Mouse (Mus musculus): ENCODE measurements around the gene Fcf1. TPM values are rescaled to one million over a fixed set of nuclear protein-coding genes. Genes with fewer than 3 reads are reported as not detected.

Fcf1 gene
- total RNA-seq, 2 experiments from 2014 or later: 35.3 to 36.2 TPM

GRCm38 (mm10) chr12:84962606-84963005, 8.1 kb upstream of the Fcf1 start:
- no peak for DNase-seq (ENCODE audit: low spot score in 2 of 2)

GRCm38 (mm10) chr12:84968831-84969655, 1.7 kb upstream of the Fcf1 start:
- DNase-seq (ENCODE audit: low spot score in 2 of 2): no peak

GRCm38 (mm10) chr12:84969656-84970427, 855 bp upstream of the Fcf1 start:
- no peak for DNase-seq (ENCODE audit: low spot score in 2 of 2)

GRCm38 (mm10) chr12:84979264-84979862, 8.7 kb downstream of the Fcf1 start:
- DNase-seq (ENCODE audit: low spot score in 2 of 2): no peak

- DNase-seq (ENCODE audit: low spot score in 2 of 2): no peak
Measured at GRCm38 (mm10) chr12:84989456-84989855, 18.8 kb downstream of the Fcf1 start.

GRCm38 (mm10) chr12:84995112-84995761, 24.5 kb downstream of the Fcf1 start:
- no peak for DNase-seq (ENCODE audit: low spot score in 2 of 2)

GRCm38 (mm10) chr12:84996083-84996496, 25.4 kb downstream of the Fcf1 start, which contains the start of gene Ylpm1:
Gene Ylpm1, plus strand, starts transcription at chr12:84996321.
- peak; percentile 98 for DNase-seq (ENCODE audit: low spot score in 2 of 2)

GRCm38 (mm10) chr12:84996501-84997398, 26.1 kb downstream of the Fcf1 start:
- peak; percentile 56 to 74 for DNase-seq (ENCODE audit: low spot score in 2 of 2)

GRCm38 (mm10) chr12:84999053-84999452, 28.4 kb downstream of the Fcf1 start:
- DNase-seq (ENCODE audit: low spot score in 2 of 2): no peak

GRCm38 (mm10) chr12:85006206-85006605, 35.5 kb downstream of the Fcf1 start:
- no peak for DNase-seq (ENCODE audit: low spot score in 2 of 2)

GRCm38 (mm10) chr12:85007021-85007420, 36.3 kb downstream of the Fcf1 start:
- no peak for DNase-seq (ENCODE audit: low spot score in 2 of 2)

GRCm38 (mm10) chr12:85009776-85010175, 39.1 kb downstream of the Fcf1 start:
- DNase-seq (ENCODE audit: low spot score in 2 of 2): no peak

- no peak for DNase-seq (ENCODE audit: low spot score in 2 of 2)
Measured at GRCm38 (mm10) chr12:85010541-85010940, 39.8 kb downstream of the Fcf1 start.

GRCm38 (mm10) chr12:85012185-85012584, 41.5 kb downstream of the Fcf1 start:
- DNase-seq (ENCODE audit: low spot score in 2 of 2): no peak

GRCm38 (mm10) chr12:85022071-85022470, 51.4 kb downstream of the Fcf1 start:
- no peak for DNase-seq (ENCODE audit: low spot score in 2 of 2)

GRCm38 (mm10) chr12:85032710-85033109, 62.0 kb downstream of the Fcf1 start:
- no peak for DNase-seq (ENCODE audit: low spot score in 2 of 2)

Data from layer of hippocampus, adult 18-20 months (tissue).